Mouse (Mus musculus): ENCODE data around the gene Fbxl8.

DNA sequence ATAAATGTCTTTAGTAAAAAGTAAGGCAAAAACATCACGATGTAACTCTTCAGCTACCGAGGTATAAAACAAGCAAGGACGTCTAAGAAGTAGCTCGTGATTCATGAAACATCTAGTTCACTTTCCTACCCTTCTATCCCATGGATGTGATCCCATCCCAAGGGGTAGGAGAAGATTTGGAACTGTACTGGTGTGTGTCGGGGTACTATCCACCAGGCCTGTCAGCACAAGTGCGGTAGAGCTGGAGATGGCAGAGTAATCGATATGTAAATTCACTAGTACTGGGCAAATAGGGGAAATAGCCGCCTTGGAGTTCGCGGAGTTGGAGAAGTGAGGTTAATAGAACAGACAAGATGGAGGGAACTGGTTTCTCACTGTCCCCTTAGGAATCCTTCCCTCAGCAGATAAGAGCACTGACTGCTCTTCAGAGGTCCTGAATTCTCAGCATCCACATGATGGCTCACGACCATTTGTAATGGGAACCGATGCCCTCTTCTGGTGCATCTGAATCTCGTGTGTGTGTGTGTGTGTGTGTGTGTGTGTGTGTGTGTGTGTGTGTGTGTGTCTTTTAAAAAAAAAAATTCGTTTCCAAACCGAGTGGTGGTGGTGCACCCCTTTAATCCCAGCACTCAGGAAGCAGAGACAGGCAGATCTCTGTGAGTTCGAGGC is 1.1 kb upstream of the Fbxl8 start:
- TF ChIP-seq GATA1 (IDR thresholded peaks at IDR 0.05; ENCODE audit: borderline replicate concordance, low read length) (no peak), FLI1 (IDR thresholded peaks at IDR 0.05; ENCODE audit: low read length) (no peak)

Measured in megakaryocyte, embryonic 14.5 days (primary cell).